Mouse (Mus musculus): ENCODE measurements around the gene Gm8247.
"Not testable (repeated sequence)": the region's sequence is repeated elsewhere in the genome, so short reads cannot be mapped to it uniquely, and the experiment has no call there.

The Gm8247 gene

GRCm38 (mm10) chr14:44582853-44583252 is at the start of gene Gm8247:
Gene Gm8247 (plus strand): TSS chr14:44583153.
- DNase-seq (ENCODE audit: extremely low spot score, low read depth, low spot score) = not testable (repeated sequence)

- not testable (repeated sequence) for DNase-seq (ENCODE audit: extremely low spot score, low read depth, low spot score)
These were observed 35.0 kb upstream of the Gm8247 start for GRCm38 (mm10) chr14:44547961-44548360.

GRCm38 (mm10) chr14:44591765-44592164 is 8.8 kb downstream of the Gm8247 start:
- not testable (repeated sequence) for DNase-seq (ENCODE audit: extremely low spot score, low read depth, low spot score)

- not testable (repeated sequence) for DNase-seq (ENCODE audit: extremely low spot score, low read depth, low spot score)
These were observed 44.8 kb downstream of the Gm8247 start, which contains the start of gene Gm5624 for GRCm38 (mm10) chr14:44627737-44628136. Gene Gm5624 (minus strand): TSS chr14:44627938.

Data from hindlimb bud, embryonic 11.5 days (tissue).